11 mouse cellular contexts compared by ENCODE assay signal in the genomic region with DNA sequence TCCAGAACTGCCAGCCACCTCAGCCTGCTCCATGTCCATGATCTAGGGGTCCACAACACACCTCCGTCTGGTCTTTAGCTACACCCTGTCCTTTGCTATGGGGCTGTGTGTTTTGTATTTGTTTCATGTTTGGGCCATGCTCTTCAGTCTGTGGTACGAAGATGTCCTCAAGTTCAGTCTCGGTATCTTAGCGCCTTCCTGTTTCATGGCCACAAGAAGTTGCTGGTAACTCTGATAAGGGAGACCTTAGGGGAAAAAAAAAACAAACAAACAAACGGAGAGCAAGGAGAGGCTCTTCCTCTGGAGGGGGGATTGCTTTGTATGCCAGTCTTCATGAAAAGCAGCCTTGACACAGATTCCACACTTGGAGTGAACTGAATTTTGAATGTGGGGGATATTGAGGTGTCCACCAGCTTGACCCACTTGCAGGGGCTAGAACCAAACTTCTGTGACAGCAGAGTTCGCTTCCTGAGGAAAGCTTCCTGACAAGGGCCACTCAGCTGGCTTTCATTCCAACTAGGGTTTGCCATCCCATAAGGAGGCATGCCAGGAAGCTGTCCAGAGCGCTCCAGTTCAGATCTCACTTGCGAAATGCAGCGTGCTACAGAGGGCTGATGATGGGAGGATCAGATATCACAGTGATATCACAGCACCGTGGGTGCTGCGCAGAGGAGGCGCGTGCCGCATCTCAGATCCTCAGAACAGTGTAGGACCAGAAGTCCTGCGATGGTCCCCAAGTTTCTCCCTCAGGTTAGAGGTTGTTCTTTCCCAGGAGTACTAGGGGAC.
A peak's percentile ranks its signal among the peaks of the same experiment; 100 is the strongest.
DNase-seq lines count a peak whose midpoint lies in the region; ATAC-seq lines count a peak whose summit lies in the region.
"Had no signal": no experiment of that assay in that cellular context is flagged by ENCODE, and none has a peak within 500 bp of the region (broad histone marks: within the 10 kb centered on the region; RNA-seq: fewer than 3 reads in every experiment).

No protein-coding gene starts in this region.

- H3K36me3 ChIP-seq in liver, embryonic 12.5 days: no peaks in the 10 kb centered on the region
- no peaks in the 10 kb centered on the region for H3K36me3 ChIP-seq in hindbrain, embryonic 13.5 days
- H3K36me3 ChIP-seq in midbrain, embryonic 13.5 days: no peaks in the 10 kb centered on the region

- H3K4me3 ChIP-seq in liver, embryonic 12.5 days: no peak overlapping the region
- H3K4me3 ChIP-seq in hindbrain, embryonic 13.5 days: no peak overlapping the region
- H3K4me3 ChIP-seq in midbrain, embryonic 13.5 days (replicated peaks): no peak overlapping the region

- no peaks in the 10 kb centered on the region for H3K9me3 ChIP-seq in liver, embryonic 12.5 days (replicated peaks)
- H3K9me3 ChIP-seq in hindbrain, embryonic 13.5 days: no peaks in the 10 kb centered on the region
- H3K9me3 ChIP-seq in midbrain, embryonic 13.5 days: no peaks in the 10 kb centered on the region

- peaks cover 31% of the 10 kb centered on the region for H3K4me1 ChIP-seq in liver, embryonic 12.5 days
- H3K4me1 ChIP-seq in hindbrain, embryonic 13.5 days (replicated peaks): peaks cover 45% of the 10 kb centered on the region
- peaks cover 42% of the 10 kb centered on the region for H3K4me1 ChIP-seq in midbrain, embryonic 13.5 days (replicated peaks)

- ATAC-seq in liver, embryonic 12.5 days: peak; percentile 44; the same call in 1 of the 2 replicates
- ATAC-seq in hindbrain, embryonic 13.5 days (ENCODE audit: low FRiP score): no peak
- ATAC-seq in midbrain, embryonic 13.5 days: no peak

- 0 out of 2 replicates have a peak, but pooled peaks cover 4% of the 10 kb centered on the region for H3K27me3 ChIP-seq in liver, embryonic 12.5 days (replicated peaks)
- no peaks in the 10 kb centered on the region for H3K27me3 ChIP-seq in hindbrain, embryonic 13.5 days
- no peaks in the 10 kb centered on the region for H3K27me3 ChIP-seq in midbrain, embryonic 13.5 days

- DNase-seq in liver: no peak
- peak; percentile 51 for DNase-seq in adipocyte (ENCODE audit: low spot score)
- DNase-seq in kidney, postnatal 10 days: no peak
- no peak for DNase-seq in kidney, adult 11 months
- DNase-seq: embryo, embryonic 11 days; kidney, adult 9 months; layer of hippocampus, postnatal 36 days had no signal

- 30% methylated on average over 15 of the region's 15 CpGs for WGBS in liver, embryonic 12.5 days (ENCODE audit: insufficient replicate concordance)
- 84% methylated on average over 15 of the region's 15 CpGs for WGBS in hindbrain, embryonic 13.5 days
- 92% methylated on average over 15 of the region's 15 CpGs for whole genome bisulfite sequencing in midbrain, embryonic 13.5 days

- H3K27ac ChIP-seq in liver, embryonic 12.5 days: no peak overlapping the region
- peak overlapping the region; percentile 86 for H3K27ac ChIP-seq in hindbrain, embryonic 13.5 days
- H3K27ac ChIP-seq in midbrain, embryonic 13.5 days: peak overlapping the region; percentile 92; the same call in 1 of the 2 replicates
- H3K27ac ChIP-seq: liver, embryonic 14.5 days had no signal

- peak overlapping the region; percentile 31 for H3K4me2 ChIP-seq in liver, embryonic 12.5 days
- H3K4me2 ChIP-seq in hindbrain, embryonic 13.5 days: no peak overlapping the region
- no peak overlapping the region for H3K4me2 ChIP-seq in midbrain, embryonic 13.5 days (replicated peaks)

- H3K9ac ChIP-seq in liver, embryonic 12.5 days: no peak overlapping the region
- no peak overlapping the region for H3K9ac ChIP-seq in hindbrain, embryonic 13.5 days
- H3K9ac ChIP-seq in midbrain, embryonic 13.5 days (replicated peaks): no peak overlapping the region
- H3K9ac ChIP-seq: liver, embryonic 14.5 days had no signal
